Mouse (Mus musculus): Measurements from ENCODE around the gene Upk1b. TPM values are rescaled to one million over a fixed set of nuclear protein-coding genes. Genes with fewer than 3 reads are reported as not detected.

Upk1b gene
- polyA plus RNA-seq, 1 experiment from 2014 or later, result 19.3 TPM

DNA sequence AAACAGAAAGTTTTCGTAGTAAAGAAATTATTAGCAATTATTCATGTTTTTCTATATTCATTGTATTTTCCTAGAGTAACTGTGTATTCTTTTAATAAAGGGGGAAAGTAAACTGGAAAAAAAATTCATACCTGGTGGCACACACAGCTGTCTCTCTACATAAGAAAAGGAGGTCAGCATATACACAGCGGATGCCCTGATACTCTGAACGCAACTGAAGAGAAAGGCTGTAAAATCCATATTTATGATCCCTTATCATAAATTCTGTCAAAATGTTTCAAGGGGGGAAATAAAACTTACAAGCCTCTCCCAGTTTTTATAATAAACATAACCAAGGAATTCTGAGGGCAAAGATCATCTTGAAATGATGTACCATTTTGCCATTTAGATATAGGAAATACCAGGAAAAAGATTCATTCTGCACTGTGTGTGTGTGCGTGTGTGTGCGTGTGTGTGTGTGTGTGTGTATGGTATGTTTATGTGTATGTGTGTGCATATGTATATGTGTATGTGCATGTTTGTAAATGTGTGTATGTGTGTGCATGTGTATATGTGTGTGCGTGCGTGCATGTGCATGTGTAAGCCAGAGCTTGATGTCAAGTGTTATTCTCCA, 19.1 kb downstream of the Upk1b start:
- Histone ChIP-seq H3K27ac (replicated peaks) (no peak overlapping the region), H3K36me3 (no peaks in the 10 kb centered on the region), H3K9me3 (no peaks in the 10 kb centered on the region), H3K4me3 (no peak overlapping the region), H3K9ac (no peak overlapping the region), H3K27me3 (replicated peaks) (no peaks in the 10 kb centered on the region), H3K4me1 (peaks cover 5% of the 10 kb centered on the region), H3K4me2 (no peak overlapping the region)
- 87% methylated on average over 7 of the region's 7 CpGs for WGBS
- ATAC-seq (ENCODE audit: extremely low read depth, insufficient number of reproducible peaks, low FRiP score, low TSS enrichment), result no peak

DNA sequence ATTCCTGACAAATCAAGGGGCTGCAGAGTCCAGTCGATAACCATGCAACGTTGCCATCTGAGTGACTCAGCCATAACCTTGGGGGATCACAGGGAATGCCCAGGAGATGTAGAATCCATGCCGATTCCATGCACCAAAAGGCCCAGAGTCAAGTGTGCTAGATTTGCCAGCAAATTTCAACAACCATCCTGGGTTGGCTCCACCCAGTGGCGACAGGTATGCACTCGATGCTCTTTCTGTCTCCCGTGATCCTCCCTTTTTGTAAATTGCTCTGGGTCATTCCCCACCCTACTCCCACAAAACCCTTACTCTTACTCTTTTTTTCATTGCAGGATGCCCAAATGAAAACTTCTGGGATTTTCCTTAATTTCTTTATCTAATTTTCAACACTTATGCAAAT, 23.8 kb downstream of the Upk1b start:
- no peak overlapping the region for H3K4me2 ChIP-seq
- WGBS, result 49% methylated on average over 6 of the region's 6 CpGs
- H3K9ac ChIP-seq, result no peak overlapping the region
- H3K4me3 ChIP-seq, result no peak overlapping the region
- H3K36me3 ChIP-seq, result no peaks in the 10 kb centered on the region
- H3K9me3 ChIP-seq, result no peaks in the 10 kb centered on the region
- no peak for ATAC-seq (ENCODE audit: extremely low read depth, insufficient number of reproducible peaks, low FRiP score, low TSS enrichment)
- peaks cover 4% of the 10 kb centered on the region; the same call in 1 of the 2 replicates for H3K4me1 ChIP-seq
- no peaks in the 10 kb centered on the region for H3K27me3 ChIP-seq (replicated peaks)
- no peak overlapping the region for H3K27ac ChIP-seq (replicated peaks)

DNA sequence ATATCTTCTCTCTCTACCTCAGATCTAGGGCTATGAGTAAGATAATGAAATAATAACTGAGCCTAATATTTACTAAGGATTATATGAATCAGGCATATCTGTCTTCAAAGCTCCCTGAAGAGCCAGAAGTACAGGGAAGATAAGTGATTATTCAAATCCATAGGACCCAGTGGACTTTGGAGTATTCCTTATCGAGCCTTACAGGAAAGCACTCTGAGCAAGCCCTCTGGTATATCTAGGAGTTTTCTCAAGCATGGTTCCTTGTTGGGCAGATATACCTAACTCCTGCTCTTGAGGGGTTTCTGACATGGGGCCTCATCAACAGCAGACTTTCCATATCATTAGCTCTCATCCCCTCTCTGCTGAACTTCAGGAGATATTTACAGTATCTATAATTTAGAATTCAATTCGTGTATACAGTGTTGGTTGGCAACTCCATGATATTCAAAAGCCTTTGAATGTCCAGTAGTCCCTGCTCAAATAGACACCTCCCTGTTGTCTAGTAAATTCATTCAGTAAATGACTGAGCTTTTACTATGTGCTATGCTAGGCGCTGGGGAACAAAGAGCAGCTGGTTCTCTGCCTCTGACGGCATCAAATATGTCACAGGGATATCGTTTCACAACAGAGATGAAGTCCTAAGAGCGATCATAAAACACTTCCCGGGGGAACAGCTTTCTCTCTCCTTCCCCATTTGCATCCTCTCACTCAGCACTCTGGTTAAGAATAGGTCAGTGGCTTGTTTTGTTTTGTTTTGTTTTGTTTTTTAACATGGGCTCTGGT, 25.0 kb downstream of the Upk1b start:
- Histone ChIP-seq H3K4me1 (peaks cover 4% of the 10 kb centered on the region; the same call in 1 of the 2 replicates), H3K9me3 (no peaks in the 10 kb centered on the region), H3K4me3 (no peak overlapping the region), H3K36me3 (no peaks in the 10 kb centered on the region), H3K9ac (no peak overlapping the region), H3K4me2 (no peak overlapping the region), H3K27me3 (replicated peaks) (no peaks in the 10 kb centered on the region), H3K27ac (replicated peaks) (no peak overlapping the region)
- 55% methylated on average over 7 of the region's 7 CpGs for WGBS
- no peak for ATAC-seq (ENCODE audit: extremely low read depth, insufficient number of reproducible peaks, low FRiP score, low TSS enrichment)

DNA sequence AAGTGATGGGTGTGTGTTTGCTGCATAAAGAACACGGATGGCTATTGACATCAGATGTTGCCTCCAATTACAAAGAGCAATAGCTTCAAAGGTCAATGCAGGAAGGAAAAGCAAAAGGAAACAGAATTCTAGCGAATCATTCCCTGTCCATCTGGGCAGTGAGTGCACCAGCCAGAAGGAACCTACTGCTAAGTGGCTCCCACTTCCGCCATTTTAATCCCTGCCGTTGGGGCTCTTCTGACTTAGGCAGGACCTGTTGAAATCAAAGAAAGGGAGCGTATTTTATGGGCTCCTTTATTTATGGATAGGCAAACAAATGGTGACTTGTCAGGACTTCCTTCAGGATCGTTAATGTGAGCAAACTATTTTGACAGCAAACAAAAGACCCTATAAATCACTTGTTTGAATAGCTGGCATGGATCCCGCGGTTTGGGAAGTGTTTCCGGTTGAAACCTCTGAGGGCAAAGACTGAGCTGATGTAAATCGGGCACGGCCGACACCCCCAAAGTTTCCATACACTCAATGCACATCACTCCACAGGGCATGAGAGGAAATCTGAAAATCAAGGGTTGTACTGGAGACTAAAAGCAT, 27.1 kb downstream of the Upk1b start:
- Histone ChIP-seq H3K9ac (no peak overlapping the region), H3K27me3 (replicated peaks) (no peaks in the 10 kb centered on the region), H3K4me3 (no peak overlapping the region), H3K4me2 (no peak overlapping the region), H3K4me1 (peaks cover 4% of the 10 kb centered on the region; the same call in 1 of the 2 replicates), H3K27ac (replicated peaks) (no peak overlapping the region), H3K9me3 (no peaks in the 10 kb centered on the region), H3K36me3 (peaks cover 15% of the 10 kb centered on the region)
- ATAC-seq (ENCODE audit: extremely low read depth, insufficient number of reproducible peaks, low FRiP score, low TSS enrichment), result no peak
- 74% methylated on average over 12 of the region's 12 CpGs for WGBS

DNA sequence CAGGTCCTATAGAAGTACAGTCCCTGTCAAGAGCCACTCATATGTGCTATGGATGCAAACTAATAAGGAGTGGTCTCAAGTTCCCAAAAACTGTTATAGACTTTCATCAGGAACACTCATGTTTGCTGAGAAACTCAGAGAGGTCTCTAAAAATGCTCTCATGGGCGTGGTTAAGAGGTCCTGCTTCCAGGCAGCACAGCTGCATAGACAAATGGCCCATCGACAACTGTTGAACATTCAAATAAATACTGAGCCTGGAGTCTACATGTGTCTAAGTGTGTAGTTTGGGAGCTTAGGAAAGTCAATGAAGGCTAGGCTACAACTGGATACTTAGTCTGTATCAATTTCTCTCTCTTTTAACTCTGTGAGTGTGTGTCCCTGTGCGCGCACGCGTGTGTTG, 29.0 kb downstream of the Upk1b start:
- Histone ChIP-seq H3K27ac (replicated peaks) (no peak overlapping the region), H3K4me3 (no peak overlapping the region), H3K36me3 (peaks cover 29% of the 10 kb centered on the region), H3K9me3 (no peaks in the 10 kb centered on the region), H3K27me3 (replicated peaks) (no peaks in the 10 kb centered on the region), H3K4me1 (peaks cover 4% of the 10 kb centered on the region; the same call in 1 of the 2 replicates), H3K4me2 (no peak overlapping the region), H3K9ac (no peak overlapping the region)
- ATAC-seq (ENCODE audit: extremely low read depth, insufficient number of reproducible peaks, low FRiP score, low TSS enrichment), result no peak
- 91% methylated on average over 6 of the region's 6 CpGs for WGBS

DNA sequence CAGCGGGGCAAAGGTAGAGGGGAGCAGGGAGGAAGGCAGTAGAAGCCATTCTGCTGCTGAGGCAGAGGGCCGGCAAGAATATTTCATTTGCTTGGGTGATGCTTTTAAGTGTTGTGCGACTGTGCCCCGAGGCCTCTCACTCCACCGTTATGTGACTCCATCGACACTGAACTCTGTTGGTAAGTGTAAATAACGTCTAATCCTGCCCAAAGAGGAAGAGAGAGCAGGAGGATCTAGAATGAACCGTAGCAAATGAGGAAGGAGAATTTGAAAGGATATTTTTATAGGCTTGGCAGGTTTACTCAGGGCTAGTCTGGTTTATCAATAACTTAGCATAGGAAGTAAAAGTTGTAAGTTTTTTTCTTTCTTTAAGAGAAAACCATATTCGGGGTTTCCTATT, 30.6 kb downstream of the Upk1b start:
- Histone ChIP-seq H3K36me3 (peaks cover 33% of the 10 kb centered on the region), H3K27ac (replicated peaks) (no peak overlapping the region), H3K9ac (no peak overlapping the region), H3K4me2 (no peak overlapping the region), H3K4me3 (no peak overlapping the region), H3K9me3 (no peaks in the 10 kb centered on the region), H3K27me3 (replicated peaks) (no peaks in the 10 kb centered on the region), H3K4me1 (peaks cover 9% of the 10 kb centered on the region)
- no peak for ATAC-seq (ENCODE audit: extremely low read depth, insufficient number of reproducible peaks, low FRiP score, low TSS enrichment)
- 78% methylated on average over 9 of the region's 9 CpGs for WGBS

DNA sequence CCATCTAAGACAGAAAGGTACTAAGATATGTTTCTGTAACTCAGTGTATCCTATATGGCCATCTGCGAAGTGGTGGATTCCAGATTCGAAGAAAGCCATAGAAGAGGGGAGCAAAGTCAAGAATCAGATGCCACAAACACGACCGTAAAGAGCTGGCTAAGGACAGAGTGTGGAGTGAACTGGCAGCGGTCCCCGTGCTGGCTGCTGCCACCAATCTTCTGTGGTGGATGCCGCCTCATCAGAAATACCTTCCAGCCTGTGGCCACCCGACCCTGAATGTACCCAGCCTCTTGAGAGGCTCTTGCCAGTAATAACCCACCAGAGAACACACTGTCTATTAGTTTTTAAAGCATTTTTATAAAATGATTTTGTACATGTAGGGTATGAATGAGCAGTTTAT, 31.7 kb downstream of the Upk1b start:
- WGBS, result 90% methylated on average over 8 of the region's 8 CpGs
- Histone ChIP-seq H3K27ac (replicated peaks) (no peak overlapping the region), H3K4me1 (peaks cover 16% of the 10 kb centered on the region), H3K4me3 (no peak overlapping the region), H3K36me3 (peaks cover 33% of the 10 kb centered on the region), H3K9me3 (no peaks in the 10 kb centered on the region), H3K4me2 (no peak overlapping the region), H3K9ac (no peak overlapping the region), H3K27me3 (replicated peaks) (no peaks in the 10 kb centered on the region)
- no peak for ATAC-seq (ENCODE audit: extremely low read depth, insufficient number of reproducible peaks, low FRiP score, low TSS enrichment)

DNA sequence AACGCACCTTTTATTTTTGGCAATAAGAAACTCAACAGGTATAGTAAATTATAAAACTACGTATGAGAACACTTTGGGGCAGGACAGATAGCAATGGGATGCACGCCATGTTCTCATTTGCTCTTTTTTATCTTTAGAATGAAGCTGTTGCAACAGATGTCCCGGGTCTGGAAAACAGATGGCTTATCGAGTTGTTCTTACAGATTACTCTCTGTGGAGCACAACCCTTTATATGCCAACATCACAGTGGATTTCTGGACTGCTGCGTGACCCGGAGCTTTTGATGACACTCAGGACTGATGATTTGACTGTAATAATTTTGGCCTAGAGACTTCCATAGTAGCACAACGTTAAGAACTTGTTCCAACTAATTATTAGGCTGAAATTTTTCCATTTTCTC, 32.4 kb downstream of the Upk1b start:
- Histone ChIP-seq H3K4me3 (no peak overlapping the region), H3K4me1 (peaks cover 16% of the 10 kb centered on the region), H3K36me3 (peaks cover 36% of the 10 kb centered on the region), H3K4me2 (no peak overlapping the region), H3K27me3 (replicated peaks) (no peaks in the 10 kb centered on the region), H3K9ac (no peak overlapping the region), H3K27ac (replicated peaks) (no peak overlapping the region), H3K9me3 (no peaks in the 10 kb centered on the region)
- WGBS, result 79% methylated on average over 8 of the region's 8 CpGs
- no peak for ATAC-seq (ENCODE audit: extremely low read depth, insufficient number of reproducible peaks, low FRiP score, low TSS enrichment)

DNA sequence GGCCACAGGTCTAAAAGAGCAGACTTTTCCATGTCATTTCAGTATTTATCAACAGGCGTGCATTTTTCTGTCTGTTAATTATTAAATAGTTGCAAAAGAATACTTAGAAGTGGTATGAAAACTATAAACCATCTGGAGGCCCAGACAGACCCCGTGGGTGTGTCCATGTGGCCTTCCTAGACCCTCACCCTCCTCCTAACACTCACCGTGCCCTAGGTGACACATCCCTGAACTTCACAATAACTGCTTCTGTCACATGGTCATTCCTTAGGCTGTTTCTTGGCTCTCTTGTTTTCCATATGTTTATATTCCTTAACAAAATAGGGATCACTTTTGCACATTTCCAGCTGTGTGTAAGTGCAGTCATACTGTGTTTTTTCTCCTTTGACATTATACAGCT, 33.5 kb downstream of the Upk1b start:
- Histone ChIP-seq H3K36me3 (peaks cover 41% of the 10 kb centered on the region), H3K27ac (replicated peaks) (no peak overlapping the region), H3K4me3 (no peak overlapping the region), H3K9ac (no peak overlapping the region), H3K27me3 (replicated peaks) (no peaks in the 10 kb centered on the region), H3K4me2 (no peak overlapping the region), H3K9me3 (no peaks in the 10 kb centered on the region), H3K4me1 (peaks cover 25% of the 10 kb centered on the region)
- 65% methylated on average over 3 of the region's 3 CpGs for WGBS
- no peak for ATAC-seq (ENCODE audit: extremely low read depth, insufficient number of reproducible peaks, low FRiP score, low TSS enrichment)

DNA sequence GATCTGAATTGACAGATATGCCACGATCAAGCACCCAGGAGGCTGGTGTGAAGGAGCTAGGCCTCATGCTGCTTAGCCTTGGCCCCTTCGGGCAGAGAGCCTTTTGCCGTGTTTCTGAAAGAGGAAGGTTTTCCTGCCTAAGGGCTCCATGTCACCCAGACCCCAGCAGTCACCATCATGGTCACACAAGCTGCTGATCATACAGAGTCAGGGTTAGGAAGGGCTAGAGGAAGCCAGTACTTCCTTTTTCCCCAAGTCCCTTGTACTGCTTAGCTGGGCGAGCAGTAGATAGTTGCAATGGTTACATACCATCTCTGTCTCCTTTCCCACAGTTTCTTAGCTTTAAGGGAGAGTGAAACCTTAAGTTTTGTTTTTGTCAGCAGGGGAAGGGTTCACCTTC, 36.6 kb downstream of the Upk1b start:
- no peak for ATAC-seq (ENCODE audit: extremely low read depth, insufficient number of reproducible peaks, low FRiP score, low TSS enrichment)
- no peak overlapping the region for H3K4me2 ChIP-seq
- no peaks in the 10 kb centered on the region for H3K27me3 ChIP-seq (replicated peaks)
- H3K36me3 ChIP-seq, result peaks cover 57% of the 10 kb centered on the region
- peak overlapping the region; percentile 64 for H3K27ac ChIP-seq (replicated peaks)
- H3K4me3 ChIP-seq, result no peak overlapping the region
- no peak overlapping the region for H3K9ac ChIP-seq
- 66% methylated on average over 4 of the region's 4 CpGs for WGBS
- H3K4me1 ChIP-seq, result peaks cover 33% of the 10 kb centered on the region
- no peaks in the 10 kb centered on the region for H3K9me3 ChIP-seq

DNA sequence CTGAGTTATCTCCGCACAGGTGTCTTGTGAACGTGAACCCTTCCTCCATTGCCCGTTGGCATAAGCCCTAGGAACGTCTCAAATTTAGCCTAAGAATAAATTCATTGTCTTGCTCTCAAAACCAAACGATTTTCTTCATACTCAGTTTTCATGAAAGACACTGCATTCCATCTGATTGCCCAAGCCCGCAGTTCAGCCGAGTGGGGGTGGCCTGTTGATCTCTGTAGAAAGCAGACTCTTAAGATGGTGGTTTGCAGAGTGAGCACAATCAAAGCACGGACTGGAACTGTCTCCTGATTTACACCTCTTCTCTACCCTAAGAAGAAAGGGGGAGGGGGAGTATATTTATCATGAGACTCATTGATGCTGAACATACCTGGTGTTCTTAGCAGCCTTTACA, 37.7 kb downstream of the Upk1b start:
- Histone ChIP-seq H3K4me3 (no peak overlapping the region), H3K4me2 (no peak overlapping the region), H3K27ac (replicated peaks) (no peak overlapping the region), H3K9ac (no peak overlapping the region), H3K36me3 (peaks cover 57% of the 10 kb centered on the region), H3K4me1 (peaks cover 44% of the 10 kb centered on the region), H3K27me3 (replicated peaks) (no peaks in the 10 kb centered on the region), H3K9me3 (no peaks in the 10 kb centered on the region)
- ATAC-seq (ENCODE audit: extremely low read depth, insufficient number of reproducible peaks, low FRiP score, low TSS enrichment), result no peak
- WGBS, result 78% methylated on average over 8 of the region's 8 CpGs

Measured in heart, embryonic 13.5 days (tissue).